In genomic region chr9:14200852-14201251, GRCm38 (mm10) we compare ENCODE assay signal across 13 mouse cellular contexts.
"Had no signal": no experiment of that assay in that cellular context is flagged by ENCODE, and none has a peak within 500 bp of the region (broad histone marks: within the 10 kb centered on the region; RNA-seq: fewer than 3 reads in every experiment).

No protein-coding gene starts in this region.

- H3K9me3 ChIP-seq: limb, embryonic 12.5 days; midbrain, embryonic 13.5 days; neural tube, embryonic 15.5 days had no signal

- H3K4me2 ChIP-seq: limb, embryonic 12.5 days; midbrain, embryonic 13.5 days; neural tube, embryonic 15.5 days had no signal

- H3K4me1 ChIP-seq: midbrain, embryonic 13.5 days had no signal

- ATAC-seq: midbrain, embryonic 13.5 days had no signal

- H3K4me3 ChIP-seq: limb, embryonic 12.5 days; midbrain, embryonic 13.5 days; neural tube, embryonic 15.5 days had no signal

- H3K27ac ChIP-seq: kidney, postnatal 0 days; liver, embryonic 14.5 days; midbrain, embryonic 13.5 days; neural tube, embryonic 15.5 days had no signal

- DNase-seq: kidney, adult 11 months; kidney, adult 9 months; kidney, postnatal 36 days; layer of hippocampus, adult 9-11 months; layer of hippocampus, postnatal 36 days; retina, postnatal 1 day; thymus, adult 18-20 months; thymus, postnatal 36 days had no signal

- H3K9ac ChIP-seq: limb, embryonic 12.5 days; liver, embryonic 14.5 days; midbrain, embryonic 13.5 days; neural tube, embryonic 15.5 days had no signal

- H3K27me3 ChIP-seq: limb, embryonic 12.5 days; midbrain, embryonic 13.5 days; neural tube, embryonic 15.5 days had no signal

- H3K36me3 ChIP-seq: limb, embryonic 12.5 days; midbrain, embryonic 13.5 days; neural tube, embryonic 15.5 days had no signal
